Mouse (Mus musculus): ENCODE data around the gene Jph3.

DNA sequence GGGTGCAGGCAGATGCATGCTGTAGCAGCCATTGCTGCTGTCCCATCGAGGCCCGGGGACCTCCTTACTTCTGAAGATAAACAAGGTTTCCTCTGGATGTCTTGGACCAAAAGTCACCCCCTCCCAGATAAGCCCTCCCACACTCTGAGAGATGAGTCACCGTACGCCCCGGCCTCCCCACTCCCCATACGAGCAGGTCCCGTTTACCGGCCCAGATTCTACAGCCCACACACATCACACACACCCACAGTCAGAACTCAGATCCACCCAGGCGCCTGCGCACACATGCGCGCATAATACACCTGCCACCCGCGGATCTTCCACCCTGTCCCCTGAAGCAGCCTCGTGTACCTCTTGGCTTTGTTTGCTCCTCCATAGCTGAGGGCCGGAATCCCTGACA is 4.8 kb downstream of the Jph3 start:
- TF ChIP-seq GATA1 (IDR thresholded peaks at IDR 0.05; ENCODE audit: borderline replicate concordance, low read length) (no peak), FLI1 (IDR thresholded peaks at IDR 0.05; ENCODE audit: low read length) (no peak)
